Mouse (Mus musculus) gastrocnemius, adult 18-20 months (tissue): ENCODE data around the gene Lgmn. TPM values are rescaled to one million over a fixed set of nuclear protein-coding genes. Genes with fewer than 3 reads are reported as not detected.
A peak's percentile ranks its signal among the peaks of the same experiment; 100 is the strongest.

Source experiments
- DNase-seq: peaks from one replicate; pipeline ENCODE4 v3.0.0; 2021; ENCODE audit warnings: low spot score
- total RNA-seq, 2 experiments: library from RNA; stranded (reverse); gene quantifications; 2 replicates each; pipeline ENCODE4 v1.2.3; 2021

Lgmn gene
- total RNA-seq, 2 experiments from 2014 or later: 24.5 to 25.9 TPM

DNA sequence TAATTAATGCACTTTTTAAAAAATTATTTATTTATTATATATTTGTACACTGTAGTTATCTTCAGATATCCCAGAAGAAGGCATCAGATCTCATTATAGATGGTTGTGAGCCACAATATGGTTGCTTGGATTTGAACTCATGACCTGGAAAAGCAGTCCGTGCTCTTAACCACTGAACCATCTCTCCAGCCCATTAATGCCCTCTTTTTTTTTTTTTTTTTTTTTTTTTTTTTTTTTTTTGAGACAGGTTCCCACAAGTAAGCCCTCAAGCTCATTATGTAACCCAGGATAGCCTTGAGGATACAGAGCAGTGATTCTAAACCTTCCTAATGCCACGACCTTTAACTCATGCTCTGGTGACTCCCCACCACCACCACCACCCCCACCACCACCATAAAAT lies 48.5 kb downstream of the Lgmn start:
- DNase-seq: no peak

DNA sequence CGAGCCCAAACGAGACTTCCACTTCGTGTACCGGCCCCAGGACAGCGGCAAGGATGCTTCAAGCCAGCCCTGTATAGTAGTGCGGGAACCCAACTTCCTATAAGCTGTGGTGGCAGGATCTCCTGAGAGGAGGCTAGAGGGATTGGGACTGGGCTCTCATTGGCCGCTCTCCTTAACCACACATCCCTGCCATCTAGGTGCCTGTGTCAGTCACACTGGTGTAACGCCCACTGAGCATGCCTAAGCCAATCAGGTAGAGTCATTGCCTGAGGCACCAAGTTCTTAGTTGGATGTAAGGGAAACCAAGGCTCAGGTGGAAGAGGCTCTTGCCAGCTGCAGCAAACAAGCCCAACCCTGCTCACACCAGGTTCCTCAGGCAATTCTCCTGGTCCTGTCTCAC lies 49.6 kb downstream of the Lgmn start:
- no peak for DNase-seq

DNA sequence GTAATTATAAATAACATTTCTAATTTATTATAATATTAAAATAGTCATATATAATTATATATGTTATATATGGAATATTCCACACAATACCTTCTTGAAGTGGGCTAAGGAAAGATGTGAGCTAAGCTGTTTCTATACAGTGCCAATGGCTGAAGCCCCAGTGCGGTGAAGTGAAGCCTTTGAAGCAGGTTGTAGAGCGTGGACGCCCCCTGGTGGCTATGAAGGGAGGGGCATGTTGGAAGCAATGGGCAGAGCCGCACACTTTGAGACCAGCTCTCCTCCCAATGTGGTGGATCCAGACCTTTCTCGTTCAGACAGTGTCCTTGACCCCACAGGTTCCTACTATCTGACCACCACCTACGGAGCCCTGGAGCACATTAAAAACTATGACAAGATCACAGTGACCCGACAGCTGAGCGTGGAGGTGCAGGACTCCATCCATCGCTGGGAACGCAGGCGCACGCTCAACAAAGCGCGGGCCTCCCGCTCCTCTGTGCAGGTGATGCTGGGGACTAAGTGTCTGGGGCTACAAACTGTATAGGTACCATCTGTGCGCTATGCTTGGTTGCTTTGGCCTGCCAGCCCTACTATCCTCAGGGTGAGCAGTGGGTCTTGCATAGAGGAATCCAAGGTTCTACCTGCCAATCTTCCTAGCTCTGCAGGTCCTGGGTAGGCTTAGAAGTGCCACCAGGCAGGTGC lies 52.2 kb downstream of the Lgmn start:
- DNase-seq: peak; percentile 84

DNA sequence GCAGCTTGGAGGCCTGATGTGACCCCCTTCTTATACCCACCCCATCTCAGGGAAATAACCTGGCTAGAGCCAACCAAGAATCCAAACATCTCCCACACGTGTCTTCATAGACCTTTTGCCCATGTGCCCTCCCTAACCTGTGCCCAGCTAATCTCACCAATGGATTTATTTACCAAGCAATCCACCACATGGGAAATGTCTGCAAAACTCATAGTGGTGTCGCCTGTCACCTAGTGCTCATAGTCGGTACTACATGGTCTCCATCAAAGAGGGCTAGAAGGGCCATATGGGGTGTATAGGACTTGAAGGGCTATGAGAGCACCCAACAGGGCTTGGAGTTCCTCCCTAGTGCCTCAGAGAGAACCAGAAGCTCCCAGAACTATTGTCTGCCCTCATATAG lies 54.8 kb downstream of the Lgmn start:
- peak; percentile 42 for DNase-seq

DNA sequence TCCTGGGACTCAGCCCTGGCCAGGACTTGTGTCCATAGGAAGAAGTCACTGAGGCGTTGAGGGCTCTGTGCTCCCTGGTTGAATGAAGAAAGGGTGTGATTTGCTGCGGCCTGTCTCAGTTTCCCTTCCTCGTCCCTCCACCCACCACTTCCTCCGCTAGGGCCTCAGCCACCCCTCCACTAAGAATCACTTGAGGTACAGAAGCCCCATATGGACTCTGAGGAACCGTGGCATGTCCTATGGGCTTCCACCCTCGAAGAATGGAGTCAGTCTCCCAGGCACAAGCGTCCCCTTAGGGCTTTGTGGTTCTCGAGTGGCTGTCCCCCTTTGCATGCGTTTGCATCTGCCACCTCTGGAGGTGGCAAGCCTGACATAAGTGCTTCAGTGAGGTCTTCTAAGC lies 56.3 kb downstream of the Lgmn start:
- no peak for DNase-seq

DNA sequence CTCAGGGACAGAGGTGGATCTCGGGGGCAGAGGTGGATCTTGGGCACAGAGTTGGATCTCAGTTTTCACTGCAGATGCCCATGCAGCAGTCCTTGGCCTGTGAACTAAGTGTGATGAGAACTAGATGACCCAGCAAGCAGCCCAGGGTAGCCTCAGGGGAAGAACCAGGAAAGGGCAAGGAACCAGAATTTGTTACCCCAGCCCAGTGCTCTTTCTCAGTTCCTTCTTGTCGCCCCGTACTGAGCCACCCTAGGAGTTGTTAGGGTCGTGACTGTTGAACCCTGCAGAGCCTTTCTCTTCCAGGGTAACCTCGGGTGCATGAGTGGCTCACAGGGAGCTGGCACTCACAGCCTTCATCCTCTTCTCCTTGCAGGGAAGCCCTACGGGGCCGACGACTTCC lies 57.4 kb downstream of the Lgmn start:
- no peak for DNase-seq

DNA sequence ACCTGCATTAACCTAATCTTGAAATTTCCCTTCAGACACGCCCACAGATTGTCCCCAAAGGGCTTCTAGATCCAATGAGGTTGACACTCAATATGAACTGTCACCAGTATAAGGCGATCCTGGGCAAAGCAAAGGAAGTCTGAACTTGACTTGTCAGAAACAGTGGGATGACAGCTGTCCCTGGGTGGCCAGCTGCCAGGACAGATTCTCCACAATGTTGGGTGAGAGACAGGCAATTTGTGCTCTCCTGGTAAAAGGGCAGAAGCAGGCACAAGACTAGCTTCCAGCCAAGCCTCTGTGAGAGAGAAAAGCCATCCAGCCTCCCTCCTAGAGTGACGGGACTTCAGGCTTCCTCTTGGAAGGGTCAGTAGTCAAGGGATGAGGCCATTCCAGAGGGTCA lies 67.3 kb downstream of the Lgmn start:
- DNase-seq: no peak

DNA sequence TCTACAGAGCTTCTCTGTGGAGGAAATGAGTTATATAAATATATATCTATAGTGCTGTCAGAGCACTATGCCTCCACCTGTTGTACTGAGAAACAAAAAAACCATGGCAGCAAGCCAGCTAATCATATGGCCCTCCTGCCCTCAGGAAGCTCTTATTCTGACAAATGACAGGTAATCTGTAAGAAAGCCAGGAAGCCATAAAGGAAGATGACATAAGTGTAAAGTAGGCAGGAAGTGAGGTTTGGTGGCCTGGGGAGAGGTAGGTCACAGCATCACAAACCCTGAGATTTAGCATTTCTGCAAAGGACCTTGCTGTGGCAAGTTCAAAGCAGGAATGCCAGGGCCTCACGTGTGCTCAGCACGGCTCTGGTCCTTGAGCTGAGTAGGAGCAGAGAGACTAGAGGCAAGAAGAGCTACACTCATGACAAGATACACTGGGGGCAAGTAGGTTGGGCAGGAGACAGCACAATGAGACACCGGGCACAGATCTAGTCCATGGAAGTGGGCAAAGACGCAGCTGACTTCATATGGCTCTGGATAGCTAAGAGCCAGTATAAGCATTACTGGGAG lies 68.6 kb downstream of the Lgmn start:
- DNase-seq: no peak

DNA sequence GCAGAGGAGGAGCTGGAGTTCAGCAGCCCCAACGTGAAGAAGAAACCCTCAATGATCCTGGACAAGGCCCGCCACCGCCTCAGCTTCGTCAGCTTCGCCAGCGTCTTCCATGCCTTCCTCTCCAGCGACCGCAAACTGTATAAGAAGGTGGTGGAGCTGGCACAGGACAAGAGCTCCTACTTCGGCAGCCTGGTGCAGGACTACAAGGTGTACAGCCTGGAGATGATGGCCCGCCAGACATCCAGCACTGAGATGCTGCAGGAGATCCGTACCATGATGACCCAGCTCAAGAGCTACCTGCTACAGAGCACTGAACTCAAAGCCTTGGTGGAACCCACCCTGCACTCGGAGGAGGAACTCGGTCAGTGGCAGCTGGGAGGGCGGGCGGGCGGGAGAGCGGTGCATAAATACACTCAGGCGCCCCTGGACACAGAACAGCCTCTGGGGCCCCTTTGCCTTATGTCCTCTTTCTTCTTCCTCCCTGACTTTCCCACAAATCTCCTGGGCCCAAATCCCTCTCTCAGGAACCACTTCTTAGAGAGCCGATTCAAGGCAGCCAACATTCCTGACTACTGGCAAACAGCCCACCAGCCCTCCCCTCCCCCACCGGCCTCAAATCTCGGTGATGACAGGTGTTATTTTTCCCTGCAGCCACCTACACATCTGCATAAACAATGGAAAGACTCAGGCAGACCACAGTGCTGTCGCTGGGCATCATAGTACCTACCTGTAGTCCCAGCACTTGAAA lies 70.0 kb downstream of the Lgmn start:
- DNase-seq: no peak

DNA sequence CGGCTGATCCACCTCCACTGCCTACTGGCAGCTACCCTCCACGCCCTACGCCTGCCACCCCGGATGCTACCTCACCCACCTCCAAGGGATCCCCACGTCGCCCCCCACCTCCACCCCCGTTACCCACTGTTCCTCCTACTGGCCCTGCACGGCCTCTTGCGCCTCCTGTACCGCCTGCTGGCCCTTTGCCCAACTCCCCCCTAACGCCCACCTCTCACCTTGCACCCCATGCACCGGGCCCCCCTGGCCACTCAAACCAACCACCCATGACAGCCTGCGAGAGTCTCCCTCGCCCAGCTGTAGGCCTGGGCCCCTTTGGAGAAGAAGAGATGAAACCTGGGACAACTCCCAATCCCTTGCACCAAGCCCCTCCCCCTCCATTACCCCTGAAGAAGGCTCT lies 71.1 kb downstream of the Lgmn start:
- no peak for DNase-seq

DNA sequence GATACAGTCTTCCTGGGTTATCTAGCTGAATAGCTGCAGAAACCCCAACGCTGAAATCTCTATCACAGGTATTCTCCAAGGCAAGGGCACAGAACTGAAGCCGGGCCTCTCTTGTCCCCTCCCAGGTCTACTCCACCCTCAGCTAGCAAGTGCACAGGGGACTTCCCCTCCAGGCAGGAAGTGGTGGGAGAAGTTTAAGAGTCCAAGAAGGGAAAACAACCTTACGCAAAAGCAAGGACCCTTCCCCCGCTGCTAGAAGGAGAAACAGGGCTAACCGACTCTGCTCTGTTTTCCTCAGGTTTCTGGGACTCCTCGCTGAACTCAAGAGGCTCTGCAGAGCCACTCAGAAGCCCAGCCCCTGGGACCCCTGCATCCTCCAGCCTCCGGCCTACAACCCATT lies 71.5 kb downstream of the Lgmn start:
- DNase-seq: no peak

DNA sequence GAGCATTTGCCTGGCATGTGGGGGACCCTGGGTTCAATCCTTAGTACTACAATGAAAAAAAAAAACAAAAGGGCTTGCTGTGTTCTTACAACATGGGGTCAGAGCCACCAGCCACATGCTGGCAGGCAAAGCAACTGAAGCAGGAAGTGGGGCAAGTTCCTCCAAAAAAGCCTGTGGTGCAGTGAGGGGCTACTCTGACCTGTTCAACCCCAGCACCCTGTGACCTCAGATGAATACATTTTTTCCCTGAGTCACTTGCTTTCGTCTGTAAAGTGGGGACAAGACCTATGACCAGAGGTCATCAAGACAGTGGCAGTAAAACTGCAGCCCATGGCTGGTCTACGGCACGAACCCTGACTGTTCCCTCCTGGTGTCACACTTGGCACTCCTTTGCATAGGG lies 72.5 kb downstream of the Lgmn start:
- DNase-seq: no peak

DNA sequence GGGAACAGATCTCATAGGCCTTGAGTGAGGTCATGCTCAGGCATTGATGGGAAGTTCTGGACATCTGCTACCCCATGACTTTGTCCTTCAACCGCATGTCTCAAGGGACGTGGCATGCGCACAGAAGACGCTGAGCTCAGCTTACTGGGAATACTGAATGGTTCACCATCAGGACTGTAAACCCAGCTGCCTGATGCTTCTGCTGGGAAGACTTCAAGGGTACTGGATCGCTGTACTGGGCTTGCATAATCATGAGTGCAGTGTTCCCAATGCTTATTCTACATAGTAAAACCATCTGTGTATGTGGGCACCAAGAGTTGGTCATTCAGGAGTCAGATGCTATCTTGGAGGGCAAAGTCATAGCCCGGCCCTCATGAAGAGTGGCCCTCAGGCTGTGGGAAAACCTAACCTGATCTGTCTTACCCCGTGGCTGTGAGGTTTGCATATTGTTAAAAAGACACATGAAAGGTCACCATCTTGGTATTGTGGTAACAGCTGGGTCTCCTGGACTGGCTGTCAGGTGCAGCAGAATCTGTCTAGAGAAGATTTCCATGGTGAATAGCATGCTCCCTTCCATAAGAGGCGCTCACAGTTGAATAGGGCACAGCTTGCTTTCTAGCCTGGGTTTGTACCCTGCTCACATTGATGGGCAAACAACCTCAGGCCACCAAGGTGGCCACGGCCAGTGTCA lies 73.3 kb downstream of the Lgmn start:
- DNase-seq: no peak

DNA sequence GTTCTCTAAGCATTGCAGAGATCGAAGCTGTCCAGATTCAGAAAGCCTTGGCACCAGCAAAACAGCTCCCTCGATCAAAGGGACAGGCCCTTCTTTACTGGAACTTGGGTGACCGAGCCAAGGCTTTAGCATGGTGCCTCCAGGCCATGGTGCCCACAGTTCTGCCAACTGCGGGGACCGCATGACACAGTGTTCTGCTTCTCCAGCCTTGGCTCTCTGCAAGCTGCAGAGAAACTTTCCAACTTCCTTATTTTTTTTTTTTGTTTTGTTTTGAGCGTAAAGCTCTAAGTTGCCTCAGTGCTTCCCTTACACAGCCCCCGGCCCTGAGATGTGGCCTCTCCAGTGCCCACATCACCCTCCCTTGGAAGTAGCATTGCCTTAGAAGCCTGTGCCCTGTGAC lies 74.6 kb downstream of the Lgmn start:
- DNase-seq: no peak

DNA sequence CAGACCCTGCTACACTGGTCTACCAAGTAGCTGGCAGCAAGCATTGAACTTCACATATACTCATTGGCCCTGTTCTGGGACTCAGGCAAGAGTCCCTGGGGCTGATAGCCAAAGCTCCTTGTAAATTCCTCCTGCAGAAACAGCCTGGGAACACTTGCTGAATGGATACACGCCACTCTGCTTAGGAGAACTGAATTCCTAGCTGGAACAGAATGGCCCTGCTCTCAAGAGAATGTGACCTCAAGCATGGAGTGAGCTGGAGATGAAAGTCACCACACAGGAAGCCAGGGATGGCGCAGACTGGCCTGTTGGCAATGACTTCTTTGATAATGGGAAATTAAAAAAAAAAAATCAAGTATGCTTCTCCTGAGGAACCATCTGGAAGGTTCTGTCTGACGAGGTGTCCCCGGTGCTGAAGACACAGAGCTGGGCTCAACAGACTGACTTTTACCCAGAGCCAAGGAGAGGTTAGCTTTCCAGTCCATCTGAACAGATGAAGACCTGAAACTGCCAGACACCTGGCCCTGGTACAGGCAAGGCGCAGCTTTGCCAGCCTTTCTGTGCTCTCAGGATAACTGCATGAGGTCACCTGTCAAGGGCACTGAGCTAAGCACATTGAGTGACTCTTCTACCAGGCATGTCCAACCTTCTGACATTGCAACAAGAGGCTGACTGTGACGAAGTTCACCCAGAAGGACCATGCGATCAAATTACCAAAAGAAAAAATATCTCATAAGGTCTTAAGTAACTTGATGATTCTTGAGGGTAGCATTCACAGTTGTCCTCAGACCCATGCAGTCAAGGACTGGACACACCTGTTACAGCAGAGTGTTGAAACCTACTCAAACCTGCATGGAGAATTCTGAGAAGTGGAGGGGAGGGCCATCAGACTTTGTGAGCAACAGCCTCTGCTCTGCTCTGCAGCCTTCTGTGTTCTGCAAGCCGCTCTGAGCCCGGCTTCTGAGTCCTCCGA lies 78.1 kb downstream of the Lgmn start:
- no peak for DNase-seq

DNA sequence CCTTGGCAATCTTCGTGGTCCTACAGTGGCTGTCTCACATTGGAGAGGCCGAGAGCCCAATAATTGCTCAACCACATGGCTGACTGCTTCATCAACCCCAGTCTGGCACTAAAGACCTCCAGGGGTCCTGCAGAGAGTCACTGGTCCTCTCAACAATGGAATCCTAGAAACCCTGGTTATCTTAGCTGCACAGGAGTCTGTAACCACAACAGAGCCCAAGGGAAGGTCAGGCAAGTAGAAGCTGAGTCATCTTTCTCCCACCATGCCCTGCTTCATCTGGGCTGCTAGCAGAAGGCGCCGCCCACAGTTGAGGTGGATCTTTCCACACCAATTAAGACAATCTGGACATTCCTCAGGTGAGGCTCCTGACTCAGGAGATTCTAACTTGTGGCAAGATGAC lies 80.2 kb downstream of the Lgmn start:
- DNase-seq: no peak

DNA sequence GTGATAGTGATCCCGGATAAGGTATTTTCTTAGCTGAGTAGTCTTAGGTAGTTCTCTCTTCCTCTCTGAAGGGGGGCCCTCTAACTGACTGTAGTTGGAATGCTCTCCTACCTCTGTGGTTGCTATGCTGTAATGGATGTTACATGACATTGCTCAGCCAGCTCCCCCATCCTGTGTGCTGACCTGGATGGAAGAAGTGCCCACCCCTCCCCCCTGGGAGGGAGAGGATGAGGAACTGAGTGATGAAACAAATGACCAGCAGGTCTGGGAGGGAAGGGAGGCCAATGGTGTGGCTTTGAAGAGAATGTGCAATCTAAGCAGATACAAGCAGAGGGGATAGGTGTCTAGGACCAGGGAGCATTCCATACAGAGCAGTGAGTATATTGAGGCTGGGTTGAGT lies 82.8 kb downstream of the Lgmn start:
- no peak for DNase-seq

DNA sequence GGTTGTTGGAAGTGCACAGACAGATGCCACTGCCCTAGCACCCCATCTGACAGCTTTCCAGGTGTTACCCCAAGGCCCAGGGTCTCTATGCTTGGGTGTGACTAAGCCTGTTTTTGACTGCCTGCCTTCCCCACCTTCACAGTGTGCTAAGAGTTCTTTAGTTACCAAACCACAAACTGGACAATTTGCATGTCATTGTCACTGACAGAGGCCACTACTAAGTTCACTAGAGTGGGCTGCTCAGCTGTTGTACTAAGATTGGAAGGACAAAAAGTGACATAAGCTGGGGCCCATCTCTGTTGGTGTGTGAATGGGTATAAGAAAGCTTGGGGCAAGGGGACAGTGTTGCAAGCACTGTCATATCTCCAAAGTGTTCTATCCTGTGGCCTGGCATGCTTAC lies 83.8 kb downstream of the Lgmn start:
- no peak for DNase-seq

DNA sequence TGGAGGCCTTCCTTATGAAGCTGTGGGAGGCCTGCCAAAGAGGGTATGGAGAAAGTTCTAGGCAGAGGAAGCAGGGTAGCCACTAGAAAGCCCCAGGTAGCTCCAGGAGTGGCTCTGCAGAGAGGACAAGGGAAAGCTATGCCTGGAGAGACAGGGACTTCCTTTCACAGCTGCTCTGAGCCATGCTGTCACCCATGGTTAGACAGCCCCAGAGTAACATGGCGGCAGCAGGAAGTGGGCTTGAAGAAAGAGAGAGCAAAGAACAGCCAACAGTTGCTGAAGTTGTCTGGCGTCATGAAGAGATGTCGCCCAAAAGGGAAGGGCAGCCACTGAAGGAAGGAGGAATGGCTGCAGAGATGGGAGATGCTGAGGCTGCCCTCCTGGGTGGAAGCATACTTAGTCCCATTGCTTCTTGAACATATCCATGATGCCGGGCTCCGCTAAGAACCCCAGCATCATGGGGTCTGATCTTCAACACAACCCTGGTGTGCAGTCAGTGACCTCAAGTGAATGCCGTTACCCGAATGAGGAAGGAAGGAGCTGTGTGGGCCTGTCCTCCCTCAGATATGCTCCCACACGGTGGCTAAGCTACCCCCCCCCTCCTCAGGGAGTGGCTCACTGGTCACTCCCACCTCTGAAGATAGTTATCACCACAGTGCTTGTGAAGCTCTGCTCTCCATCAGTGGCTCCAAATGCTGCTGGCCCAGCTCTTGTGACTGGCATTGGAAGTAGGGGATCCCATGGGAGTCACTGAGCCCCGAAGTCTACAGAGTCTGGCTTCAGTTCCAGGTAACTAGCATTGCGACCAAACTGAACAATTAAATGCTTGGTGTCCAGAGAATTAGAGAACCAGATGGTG lies 85.3 kb downstream of the Lgmn start:
- DNase-seq: no peak

DNA sequence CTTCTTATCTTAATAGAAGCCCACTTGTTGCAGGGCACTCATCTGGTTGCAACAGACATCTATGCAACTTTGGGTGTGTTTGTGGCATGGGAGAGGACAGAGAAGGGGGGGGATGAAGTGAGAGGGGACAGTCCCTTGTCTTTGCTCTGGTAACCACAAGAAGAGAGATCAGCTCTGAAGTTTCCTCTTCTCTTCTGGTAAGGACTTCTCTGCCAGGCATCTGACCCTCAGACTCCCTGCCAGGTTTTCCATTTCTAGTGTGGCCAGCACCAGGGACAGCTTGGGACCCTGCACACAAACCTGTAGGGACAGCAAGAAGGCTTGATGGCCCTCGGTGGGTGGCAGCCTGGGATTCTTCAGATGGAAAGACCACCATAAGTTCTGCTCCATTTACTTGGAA lies 88.6 kb downstream of the Lgmn start:
- no peak for DNase-seq
